Mouse (Mus musculus) gastrocnemius, postnatal 25 days (tissue): ENCODE data around the gene Dscam. TPM values are rescaled to one million over a fixed set of nuclear protein-coding genes. Genes with fewer than 3 reads are reported as not detected.
A peak's percentile ranks its signal among the peaks of the same experiment; 100 is the strongest.

Experiments
- DNase-seq: peaks from one replicate; pipeline ENCODE4 v3.0.0; 2022
- total RNA-seq, 2 experiments: library from RNA; stranded (reverse); gene quantifications; 1 replicate in 1 of 2; 2 replicates in 1 of 2; pipeline ENCODE4 v1.2.3; 2021

The Dscam gene
- total RNA-seq, 2 experiments from 2014 or later = not detected

- no peak for DNase-seq
Measured at GRCm38 (mm10) chr16:97017171-97017738, 153.3 kb downstream of the Dscam start.

- DNase-seq = no peak
Measured at GRCm38 (mm10) chr16:97016244-97016850, 154.2 kb downstream of the Dscam start.

GRCm38 (mm10) chr16:97014343-97014742 lies 156.2 kb downstream of the Dscam start:
- DNase-seq = no peak

GRCm38 (mm10) chr16:97009116-97010055 lies 161.2 kb downstream of the Dscam start:
- no peak for DNase-seq

- no peak for DNase-seq
Measured at GRCm38 (mm10) chr16:97007892-97008527, 162.5 kb downstream of the Dscam start.

GRCm38 (mm10) chr16:97006854-97007182 lies 163.7 kb downstream of the Dscam start:
- no peak for DNase-seq

GRCm38 (mm10) chr16:97006041-97006853 lies 164.3 kb downstream of the Dscam start:
- no peak for DNase-seq

- no peak for DNase-seq
Measured at GRCm38 (mm10) chr16:97003965-97004364, 166.6 kb downstream of the Dscam start.

- no peak for DNase-seq
Measured at GRCm38 (mm10) chr16:97002837-97003236, 167.7 kb downstream of the Dscam start.

- no peak for DNase-seq
Measured at GRCm38 (mm10) chr16:97002189-97002588, 168.4 kb downstream of the Dscam start.

- DNase-seq = peak; percentile 24
Measured at GRCm38 (mm10) chr16:96996854-96997253, 173.7 kb downstream of the Dscam start.

- no peak for DNase-seq
Measured at GRCm38 (mm10) chr16:96995858-96996257, 174.7 kb downstream of the Dscam start.

- no peak for DNase-seq
Measured at GRCm38 (mm10) chr16:96987396-96987795, 183.2 kb downstream of the Dscam start.

GRCm38 (mm10) chr16:96973300-96973699 lies 197.3 kb downstream of the Dscam start:
- DNase-seq = no peak

GRCm38 (mm10) chr16:96971768-96972167 lies 198.8 kb downstream of the Dscam start:
- no peak for DNase-seq

GRCm38 (mm10) chr16:96970412-96970811 lies 200.1 kb downstream of the Dscam start:
- DNase-seq = no peak

- no peak for DNase-seq
Measured at GRCm38 (mm10) chr16:96969643-96970042, 200.9 kb downstream of the Dscam start.

GRCm38 (mm10) chr16:96968885-96969480 lies 201.6 kb downstream of the Dscam start:
- DNase-seq = no peak

GRCm38 (mm10) chr16:96959695-96960094 lies 210.9 kb downstream of the Dscam start:
- DNase-seq = no peak

- no peak for DNase-seq
Measured at GRCm38 (mm10) chr16:96945468-96946302, 224.9 kb downstream of the Dscam start.
